Mouse (Mus musculus): Measurements from ENCODE around the gene Sf3a3.
A peak's percentile ranks its signal among the peaks of the same experiment; 100 is the strongest.

Sf3a3 gene

GRCm38 (mm10) chr4:124741376-124742343 is 27.1 kb downstream of the Sf3a3 start, which contains the start of gene Inpp5b:
Inpp5b (plus strand) TSS chr4:124741850.
- peak; percentile 89 for DNase-seq

- no peak for DNase-seq
These were observed 28.3 kb downstream of the Sf3a3 start for GRCm38 (mm10) chr4:124742839-124743238.

GRCm38 (mm10) chr4:124746577-124746976 is 32.0 kb downstream of the Sf3a3 start:
- DNase-seq = no peak

- no peak for DNase-seq
These were observed 33.3 kb downstream of the Sf3a3 start for GRCm38 (mm10) chr4:124747851-124748250.

- peak; percentile 98 for DNase-seq
These were observed 37.0 kb downstream of the Sf3a3 start for GRCm38 (mm10) chr4:124751300-124752250.

- DNase-seq = peak; percentile 32
These were observed 38.0 kb downstream of the Sf3a3 start for GRCm38 (mm10) chr4:124752281-124753199.

- no peak for DNase-seq
These were observed 41.0 kb downstream of the Sf3a3 start for GRCm38 (mm10) chr4:124755526-124755925.

GRCm38 (mm10) chr4:124759305-124759811 is 44.8 kb downstream of the Sf3a3 start:
- no peak for DNase-seq

- DNase-seq = no peak
These were observed 46.6 kb downstream of the Sf3a3 start for GRCm38 (mm10) chr4:124761201-124761600.

GRCm38 (mm10) chr4:124762858-124763452 is 48.4 kb downstream of the Sf3a3 start:
- DNase-seq = no peak

GRCm38 (mm10) chr4:124765802-124766565 is 51.4 kb downstream of the Sf3a3 start:
- no peak for DNase-seq

- DNase-seq = no peak
These were observed 52.0 kb downstream of the Sf3a3 start for GRCm38 (mm10) chr4:124766566-124766940.

- no peak for DNase-seq
These were observed 54.5 kb downstream of the Sf3a3 start for GRCm38 (mm10) chr4:124768963-124769591.

GRCm38 (mm10) chr4:124770624-124771023 is 56.0 kb downstream of the Sf3a3 start:
- no peak for DNase-seq

- peak; percentile 14 for DNase-seq
These were observed 57.5 kb downstream of the Sf3a3 start for GRCm38 (mm10) chr4:124772125-124772524.

- no peak for DNase-seq
These were observed 58.9 kb downstream of the Sf3a3 start for GRCm38 (mm10) chr4:124773449-124773848.

GRCm38 (mm10) chr4:124773995-124774394 is 59.4 kb downstream of the Sf3a3 start:
- DNase-seq = no peak

GRCm38 (mm10) chr4:124774429-124774828 is 59.9 kb downstream of the Sf3a3 start:
- no peak for DNase-seq

- no peak for DNase-seq
These were observed 66.8 kb downstream of the Sf3a3 start for GRCm38 (mm10) chr4:124781361-124781760.

All from embryo, embryonic 11 days (tissue).